Mouse (Mus musculus): ENCODE data around the gene Rfpl4. TPM values are rescaled to one million over a fixed set of nuclear protein-coding genes. Genes with fewer than 3 reads are reported as not detected.
"Not testable (repeated sequence)": the region's sequence is repeated elsewhere in the genome, so short reads cannot be mapped to it uniquely, and the experiment has no call there.

The Rfpl4 gene
- total RNA-seq, 1 experiment = not detected

- no peak overlapping the region; the same call in 1 of the 2 replicates for H3K27ac ChIP-seq (ENCODE audit: insufficient read depth, low read depth, low read length, poor library complexity, severe bottlenecking)
- in situ Hi-C loops (cut with MboI; ENCODE audit: low sequenced_read_pairs in 2 of 2, unreplicated experiment in 2 of 2) = no loop called here
- H3K4me1 ChIP-seq (ENCODE audit: control insufficient read depth in 2 of 2, insufficient read depth in 2 of 2, low read length in 2 of 2, poor library complexity in 1 of 2) = peaks cover 2 to 3% of the 10 kb centered on the region in 2 experiments; a peak in 1 of 4 replicates
- no peaks in the 10 kb centered on the region for H3K9me3 ChIP-seq (ENCODE audit: control insufficient read depth, insufficient read depth, low read depth, low read length)
- no peak for DNase-seq (ENCODE audit: low read depth, low spot score)
- peaks cover 42% of the 10 kb centered on the region for H3K36me3 ChIP-seq (ENCODE audit: control insufficient read depth, insufficient read depth, low read length, poor library complexity, severe bottlenecking)
- H3K4me3 ChIP-seq (ENCODE audit: insufficient read depth in 1 of 2, low read depth in 1 of 2, low read length in 2 of 2, poor library complexity in 1 of 2, severe bottlenecking in 1 of 2) = peak overlapping the region; percentile 81 to 97
- peak overlapping the region; percentile 91 for H3K9ac ChIP-seq (ENCODE audit: insufficient read depth, low read depth, low read length, poor library complexity, severe bottlenecking)
- TF ChIP-seq CHD2 (IDR thresholded peaks at IDR 0.05; ENCODE audit: low read depth, low read length) (no peak), ZC3H11A (IDR thresholded peaks at IDR 0.05; ENCODE audit: borderline replicate concordance, low read depth, low read length) (no peak), MAFK (IDR thresholded peaks at IDR 0.05; ENCODE audit: insufficient read depth, low read depth, low read length) (no peak), HCFC1 (IDR thresholded peaks at IDR 0.05; ENCODE audit: borderline replicate concordance, insufficient read depth, low read length) (no peak), ZNF384 (IDR thresholded peaks at IDR 0.05; ENCODE audit: low read depth, low read length) (no peak)
Measured at GRCm38 (mm10) chr7:5080815-5081214, 35.9 kb downstream of the Rfpl4 start.

GRCm38 (mm10) chr7:5080010-5080751 is 36.6 kb downstream of the Rfpl4 start, which contains the start of gene Epn1:
Gene Epn1 (plus strand): TSS chr7:5080235.
- peak within 1 kb of the TSS; percentile 91 for H3K9ac ChIP-seq (ENCODE audit: insufficient read depth, low read depth, low read length, poor library complexity, severe bottlenecking)
- no peaks in the 10 kb centered on the region for H3K9me3 ChIP-seq (ENCODE audit: control insufficient read depth, insufficient read depth, low read depth, low read length)
- peak within 1 kb of the TSS; percentile 81 to 97 for H3K4me3 ChIP-seq (ENCODE audit: insufficient read depth in 1 of 2, low read depth in 1 of 2, low read length in 2 of 2, poor library complexity in 1 of 2, severe bottlenecking in 1 of 2)
- H3K4me1 ChIP-seq (ENCODE audit: control insufficient read depth in 2 of 2, insufficient read depth in 2 of 2, low read length in 2 of 2, poor library complexity in 1 of 2) = peaks cover 2 to 3% of the 10 kb centered on the region in 2 experiments; a peak in 1 of 4 replicates
- H3K36me3 ChIP-seq (ENCODE audit: control insufficient read depth, insufficient read depth, low read length, poor library complexity, severe bottlenecking) = peaks cover 43% of the 10 kb centered on the region
- peak within 1 kb of the TSS; percentile 70 for H3K27ac ChIP-seq (ENCODE audit: insufficient read depth, low read depth, low read length, poor library complexity, severe bottlenecking)
- peak; percentile 91 for DNase-seq (ENCODE audit: low read depth, low spot score)
- in situ Hi-C loops (cut with MboI; ENCODE audit: low sequenced_read_pairs in 2 of 2, unreplicated experiment in 2 of 2) = no loop called here
- peak; percentile 55; the same call in 1 of the 2 replicates for TF ChIP-seq CHD2 (IDR thresholded peaks at IDR 0.05; ENCODE audit: low read depth, low read length)
- TF ChIP-seq HCFC1 (IDR thresholded peaks at IDR 0.05; ENCODE audit: borderline replicate concordance, insufficient read depth, low read length) = peak; percentile 84
- TF ChIP-seq ZC3H11A (IDR thresholded peaks at IDR 0.05; ENCODE audit: borderline replicate concordance, low read depth, low read length) = no peak
- no peak for TF ChIP-seq ZNF384 (IDR thresholded peaks at IDR 0.05; ENCODE audit: low read depth, low read length)

GRCm38 (mm10) chr7:5079365-5080009 is 37.3 kb downstream of the Rfpl4 start:
- H3K9ac ChIP-seq (ENCODE audit: insufficient read depth, low read depth, low read length, poor library complexity, severe bottlenecking) = peak overlapping the region; percentile 66
- peaks cover 44% of the 10 kb centered on the region for H3K36me3 ChIP-seq (ENCODE audit: control insufficient read depth, insufficient read depth, low read length, poor library complexity, severe bottlenecking)
- H3K4me1 ChIP-seq (ENCODE audit: control insufficient read depth in 2 of 2, insufficient read depth in 2 of 2, low read length in 2 of 2, poor library complexity in 1 of 2); DNase-seq (ENCODE audit: low read depth, low spot score); in situ Hi-C loops (cut with MboI; ENCODE audit: low sequenced_read_pairs in 2 of 2, unreplicated experiment in 2 of 2); H3K9me3 ChIP-seq (ENCODE audit: control insufficient read depth, insufficient read depth, low read depth, low read length): not testable (repeated sequence)
- H3K4me3 ChIP-seq (ENCODE audit: insufficient read depth in 1 of 2, low read depth in 1 of 2, low read length in 2 of 2, poor library complexity in 1 of 2, severe bottlenecking in 1 of 2) = peak overlapping the region; percentile 59 to 97; a peak in 3 of 4 replicates
- H3K27ac ChIP-seq (ENCODE audit: insufficient read depth, low read depth, low read length, poor library complexity, severe bottlenecking) = peak overlapping the region; percentile 70; the same call in 1 of the 2 replicates

GRCm38 (mm10) chr7:5076931-5077330 is 39.8 kb downstream of the Rfpl4 start:
- H3K36me3 ChIP-seq (ENCODE audit: control insufficient read depth, insufficient read depth, low read length, poor library complexity, severe bottlenecking) = peaks cover 50% of the 10 kb centered on the region

More at GRCm38 (mm10) chr7:5076931-5077330, 39.8 kb downstream of the Rfpl4 start:
- Histone ChIP-seq H3K9ac (ENCODE audit: insufficient read depth, low read depth, low read length, poor library complexity, severe bottlenecking) (no peak overlapping the region), H3K4me3 (ENCODE audit: insufficient read depth in 1 of 2, low read depth in 1 of 2, low read length in 2 of 2, poor library complexity in 1 of 2, severe bottlenecking in 1 of 2) (no peak overlapping the region), H3K27ac (ENCODE audit: insufficient read depth, low read depth, low read length, poor library complexity, severe bottlenecking) (no peak overlapping the region), H3K4me1 (ENCODE audit: control insufficient read depth in 2 of 2, insufficient read depth in 2 of 2, low read length in 2 of 2, poor library complexity in 1 of 2) (peaks cover 2 to 3% of the 10 kb centered on the region in 2 experiments; a peak in 2 of 4 replicates), H3K9me3 (ENCODE audit: control insufficient read depth, insufficient read depth, low read depth, low read length) (no peaks in the 10 kb centered on the region)
- no peak for DNase-seq (ENCODE audit: low read depth, low spot score)
- in situ Hi-C loops (cut with MboI; ENCODE audit: low sequenced_read_pairs in 2 of 2, unreplicated experiment in 2 of 2) = no loop called here
- TF ChIP-seq HCFC1 (IDR thresholded peaks at IDR 0.05; ENCODE audit: borderline replicate concordance, insufficient read depth, low read length) (no peak), MAFK (IDR thresholded peaks at IDR 0.05; ENCODE audit: insufficient read depth, low read depth, low read length) (0 out of 2 replicates have a peak, but pooled peaks have one; percentile 26)

All from ES-E14 (cell line).